ENCODE assay signal across 8 mouse cellular contexts in the genomic region with DNA sequence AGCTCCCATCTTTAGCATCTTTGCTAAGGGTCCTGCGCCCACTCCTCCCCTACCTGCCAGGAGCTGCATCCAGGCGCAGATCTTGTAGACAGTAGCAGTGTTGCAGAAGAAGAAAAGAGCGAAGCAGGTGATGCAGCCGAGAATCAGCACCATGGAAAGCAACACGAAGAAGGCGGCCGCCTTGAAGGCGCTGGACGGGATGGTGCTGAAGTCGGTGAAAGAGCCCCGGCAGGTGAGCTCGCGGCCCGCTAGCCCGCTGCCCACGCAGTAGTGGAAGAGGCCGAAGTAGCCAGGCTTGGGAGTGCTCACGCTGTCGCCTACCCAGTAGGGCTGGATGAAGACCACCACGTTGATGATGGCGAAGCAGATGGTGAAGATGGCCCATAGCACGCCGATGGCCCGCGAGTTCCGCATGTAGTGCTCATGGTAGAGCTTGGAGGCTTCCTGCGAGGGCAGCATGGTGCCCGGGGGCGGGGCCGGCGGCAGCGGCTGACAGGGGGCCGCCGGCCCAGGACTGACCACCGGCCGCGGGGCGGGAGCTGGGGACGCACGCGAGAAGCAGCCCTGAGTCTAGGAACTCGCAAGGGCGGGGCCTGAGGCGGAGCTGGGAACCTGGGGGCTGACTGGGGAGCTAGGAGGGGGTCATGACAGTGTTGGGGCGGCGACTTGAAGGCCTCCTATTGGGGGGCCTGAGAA. TPM values are rescaled to one million over a fixed set of nuclear protein-coding genes. Genes with fewer than 3 reads are reported as not detected.
DNase-seq lines count a peak whose midpoint lies in the region; ATAC-seq and TF ChIP-seq lines count a peak whose summit lies in the region.

No protein-coding gene starts in this region.

- peak overlapping the region; percentile 89 for H3K4me2 ChIP-seq in hindbrain, embryonic 13.5 days
- no peak overlapping the region for H3K4me2 ChIP-seq in liver, postnatal 0 days (ENCODE audit: low read depth, low read length)

- TF ChIP-seq CTCF in layer of hippocampus, adult 2 months (conservative IDR thresholded peaks at IDR 0.05), result no peak
- no peak for TF ChIP-seq CTCF in liver, postnatal 0 days (IDR thresholded peaks at IDR 0.05; ENCODE audit: low read depth)

- H3K9me3 ChIP-seq in hindbrain, embryonic 13.5 days, result no peaks in the 10 kb centered on the region
- H3K9me3 ChIP-seq in liver, postnatal 0 days (ENCODE audit: low read length), result no peaks in the 10 kb centered on the region

- H3K27me3 ChIP-seq in hindbrain, embryonic 13.5 days, result peaks cover 13% of the 10 kb centered on the region
- H3K27me3 ChIP-seq in liver, postnatal 0 days (ENCODE audit: insufficient read depth, low read length), result peaks cover 40% of the 10 kb centered on the region

- H3K4me1 ChIP-seq in hindbrain, embryonic 13.5 days (replicated peaks), result peaks cover 42% of the 10 kb centered on the region
- H3K4me1 ChIP-seq in liver, postnatal 0 days (ENCODE audit: insufficient read depth), result peaks cover 8% of the 10 kb centered on the region

- H3K27ac ChIP-seq in layer of hippocampus, adult 2 months, result peak overlapping the region; percentile 53
- peak overlapping the region; percentile 84 for H3K27ac ChIP-seq in hindbrain, embryonic 13.5 days
- no peak overlapping the region for H3K27ac ChIP-seq in liver, postnatal 0 days (ENCODE audit: low read depth)

- H3K9ac ChIP-seq in hindbrain, embryonic 13.5 days, result peak overlapping the region; percentile 96
- no peak overlapping the region for H3K9ac ChIP-seq in liver, postnatal 0 days (replicated peaks)

- no peak for TF ChIP-seq EP300 in liver, postnatal 0 days (IDR thresholded peaks at IDR 0.05; ENCODE audit: low read depth)

- ATAC-seq in hindbrain, embryonic 13.5 days (ENCODE audit: low FRiP score), result peak; percentile 57
- no peak for ATAC-seq in liver, postnatal 0 days

- peak overlapping the region; percentile 67 for H3K4me3 ChIP-seq in layer of hippocampus, adult 2 months
- H3K4me3 ChIP-seq in hindbrain, embryonic 13.5 days, result peak overlapping the region; percentile 82
- H3K4me3 ChIP-seq in liver, postnatal 0 days (ENCODE audit: low read depth, low read length), result no peak overlapping the region

- H3K36me3 ChIP-seq in hindbrain, embryonic 13.5 days, result peaks cover 16% of the 10 kb centered on the region
- H3K36me3 ChIP-seq in liver, postnatal 0 days (replicated peaks; ENCODE audit: insufficient read depth, low read length), result no peaks in the 10 kb centered on the region

- no peak for DNase-seq in layer of hippocampus, adult 2 months (ENCODE audit: low spot score in 2 of 2)
- DNase-seq in layer of hippocampus, adult 11-12 months (ENCODE audit: low spot score), result no peak
- DNase-seq in WW6 (ENCODE audit: low read depth, low spot score), result peak; percentile 53
- peak; percentile 41 for DNase-seq in embryo, embryonic 11.5 days (ENCODE audit: low read depth, low spot score)
- DNase-seq in liver, postnatal 0 days, result peak; percentile 44
- DNase-seq in ovary, postnatal 36 days (ENCODE audit: low spot score), result peak; percentile 27
- no peak for DNase-seq in spleen, adult 12 weeks (ENCODE audit: low spot score)

- WGBS in hindbrain, embryonic 13.5 days, result 3% methylated on average over 46 of the region's 46 CpGs
- 6% methylated on average over 38 of the region's 46 CpGs for WGBS in liver, postnatal 0 days (ENCODE audit: insufficient replicate concordance)

RNA-seq across cellular contexts. Expression of gene Lhfpl4, which starts 1.3 kb away (rescaled TPM):
- 10 to 100 TPM; 81.3 to 83.0 TPM for total RNA-seq in layer of hippocampus, adult 2 months (2021)
- 52.3 and 57.0 TPM in 2 replicates for polyA plus RNA-seq in hindbrain, embryonic 13.5 days (2015; fragmentation: Nextera tagmentation; extraction: Ambion mirVana)
- polyA plus RNA-seq in liver, postnatal 0 days (2015; fragmentation: Nextera tagmentation; extraction: Ambion mirVana), result not detected in 2 replicates

RNA-seq across cellular contexts. Expression of gene Mtmr14, which starts 43.7 kb away (rescaled TPM):
- 10 to 100 TPM; 15.0 to 15.6 TPM for total RNA-seq in layer of hippocampus, adult 2 months (2021)
- 34.7 and 35.5 TPM in 2 replicates for polyA plus RNA-seq in hindbrain, embryonic 13.5 days (2015; fragmentation: Nextera tagmentation; extraction: Ambion mirVana)
- polyA plus RNA-seq in liver, postnatal 0 days (2015; fragmentation: Nextera tagmentation; extraction: Ambion mirVana), result 15.1 and 16.1 TPM in 2 replicates

Comparison
In these comparisons a context has a peak if more than half of its experiments do, and no peak if none do; other contexts are left out.
1. DNase-seq: peak in WW6 (single experiment), embryo, embryonic 11.5 days (single experiment), liver, postnatal 0 days (single experiment) and ovary, postnatal 36 days (single experiment); none in layer of hippocampus, adult 2 months (0 of 2), layer of hippocampus, adult 11-12 months (single experiment) and spleen, adult 12 weeks (single experiment).
2. RNA of gene Lhfpl4, which starts 1.3 kb away (polyA plus RNA-seq): 52.3 to 57.0 TPM in hindbrain, embryonic 13.5 days; not detected in liver, postnatal 0 days; every median in the first group is over 10 times any median in the second.